Mouse (Mus musculus) megakaryocyte progenitor cell, adult 5-6 weeks (primary cell): Measurements from ENCODE around the gene Zdhhc24. TPM values are rescaled to one million over a fixed set of nuclear protein-coding genes. Genes with fewer than 3 reads are reported as not detected.
"Not testable (repeated sequence)": the region's sequence is repeated elsewhere in the genome, so short reads cannot be mapped to it uniquely, and the experiment has no call there.

ENCODE experiments used
- ATAC-seq: replicated peaks from 2 replicates; pipeline ENCODE4 v1.8.0; 2016; ENCODE audit warnings: mild to moderate bottlenecking, moderate TSS enrichment, inconsistent platforms; ENCODE audit not compliant: poor library complexity
- total RNA-seq, 2 experiments: library from RNA; stranded (forward) in 1 of 2; stranded (reverse) in 1 of 2; fragments of 157-497, 149-512 nt in 1 of 2; fragments of 200-1000 nt in 1 of 2; gene quantifications; 2 replicates each; pipeline versions ENCODE4 v1.2.3 to v1.2.4; 2015 to 2017

Gene Zdhhc24
- 6.8 TPM in 2 replicates for total RNA-seq (2015)
- total RNA-seq (2017) = 3.6 and 6.8 TPM in 2 replicates

DNA sequence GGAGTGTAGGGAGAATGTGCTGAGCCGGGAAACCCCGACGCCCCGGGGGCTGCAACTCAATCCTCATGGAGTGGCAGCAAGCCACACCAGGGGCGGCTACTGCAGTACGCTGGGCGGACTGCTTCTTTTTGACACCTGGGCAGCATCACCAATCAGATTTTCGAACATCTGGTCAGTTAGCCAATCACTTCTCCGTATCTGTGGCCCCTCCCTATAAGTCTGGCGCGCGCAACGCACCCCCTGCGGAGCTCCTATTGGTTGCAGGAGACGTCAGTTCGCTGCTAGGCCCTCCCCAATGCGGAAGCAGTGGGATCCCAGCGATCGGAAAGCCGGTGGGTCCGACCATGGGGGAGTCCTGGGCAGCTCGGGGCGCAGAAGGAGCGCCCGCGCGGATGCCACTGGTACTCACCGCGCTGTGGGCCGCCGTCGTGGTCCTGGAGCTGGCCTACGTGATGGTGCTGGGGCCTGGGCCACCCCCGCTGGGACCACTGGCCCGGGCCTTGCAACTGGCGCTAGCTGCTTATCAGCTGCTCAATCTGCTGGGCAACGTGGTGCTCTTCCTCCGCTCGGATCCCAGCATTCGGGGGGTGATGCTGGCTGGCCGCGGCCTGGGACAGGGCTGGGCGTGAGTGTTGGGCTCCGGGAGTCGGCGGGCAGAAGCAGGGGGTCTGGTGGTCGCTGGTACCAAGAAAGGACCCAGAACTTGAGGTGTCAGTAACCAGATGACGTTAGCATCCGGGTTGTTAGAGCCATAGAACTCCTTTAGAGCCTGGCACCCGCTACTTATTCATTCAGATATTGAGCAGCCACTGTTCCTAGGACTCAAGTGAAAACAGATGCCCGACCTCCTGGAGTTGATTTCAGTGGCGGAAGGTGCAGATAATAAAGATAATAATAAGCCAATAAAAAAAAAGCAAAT is at the start of gene Zdhhc24:
Zdhhc24 (plus strand) TSS at position 264 of the 919 bp plus-strand sequence.
- peak; percentile 98 for ATAC-seq

- no peak for ATAC-seq
Measured at GRCm38 (mm10) chr19:4829156-4829555, 49.3 kb upstream of the Zdhhc24 start.

DNA sequence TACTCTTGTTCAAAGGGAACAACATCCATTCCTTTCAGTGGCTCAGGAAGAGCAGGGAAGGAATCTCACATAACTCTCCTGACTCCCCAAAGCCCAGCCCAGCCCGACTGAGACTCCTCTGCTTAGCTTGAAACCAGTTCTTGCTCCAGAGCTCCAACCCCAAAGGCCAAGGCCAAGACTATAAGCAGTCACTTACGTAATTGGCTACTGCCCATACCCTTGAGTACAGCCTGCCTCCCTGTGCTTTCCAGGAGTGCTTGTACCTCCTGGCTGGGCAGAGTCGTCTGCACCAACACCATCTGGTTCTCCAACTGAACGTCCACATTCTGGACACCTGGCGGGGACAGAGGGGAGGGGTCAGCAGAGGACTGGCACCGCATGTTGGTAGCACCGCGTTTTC is 44.5 kb upstream of the Zdhhc24 start:
- no peak for ATAC-seq

GRCm38 (mm10) chr19:4836096-4836495 is 42.4 kb upstream of the Zdhhc24 start:
- no peak for ATAC-seq

DNA sequence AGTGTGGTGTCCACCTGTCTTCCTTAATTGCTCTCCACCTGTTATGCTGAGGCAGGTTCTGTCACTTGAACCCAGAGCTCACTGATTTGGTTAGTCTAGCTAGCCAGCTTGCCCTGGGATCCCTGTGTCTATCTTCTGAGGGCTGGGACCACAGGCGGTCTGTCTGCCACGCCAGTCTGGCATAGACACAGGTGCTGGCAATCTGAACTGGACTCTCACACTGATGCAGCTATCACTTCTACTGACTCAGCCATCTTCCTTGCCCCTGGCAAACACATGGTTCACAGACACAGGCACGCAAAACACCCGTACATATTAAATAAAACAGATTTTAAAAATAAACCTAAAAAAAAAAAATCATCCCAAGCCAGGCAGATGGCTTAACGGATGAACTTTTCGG is 41.4 kb upstream of the Zdhhc24 start:
- no peak for ATAC-seq

GRCm38 (mm10) chr19:4838526-4839140 is 39.8 kb upstream of the Zdhhc24 start:
- no peak for ATAC-seq

DNA sequence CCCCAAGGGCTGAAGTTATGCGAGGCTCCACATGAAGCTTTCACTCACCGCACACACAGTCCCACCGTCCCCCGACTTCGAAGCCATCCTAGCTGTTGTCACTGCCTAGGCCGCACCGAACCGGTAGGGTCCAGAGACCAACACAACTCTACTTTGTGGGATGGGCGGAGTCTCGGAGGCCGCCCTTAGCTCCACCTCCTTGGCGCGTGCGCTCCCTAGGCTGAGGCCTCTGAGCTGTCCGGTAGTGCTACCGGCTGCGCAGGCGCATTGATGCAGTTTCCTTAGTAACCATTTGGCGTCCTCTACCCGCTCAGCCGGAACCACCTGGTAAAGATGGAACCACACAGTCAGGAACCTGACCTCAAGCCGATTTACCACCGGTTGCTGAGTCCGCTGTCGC is 39.3 kb upstream of the Zdhhc24 start, which contains the start of the genes Ccs and Ccdc87:
Ccs (minus strand) TSS at position 184 of the 400 bp plus-strand sequence.
Ccdc87 (plus strand) TSS at position 218 of the 400 bp plus-strand sequence.
- peak; percentile 98 for ATAC-seq

DNA sequence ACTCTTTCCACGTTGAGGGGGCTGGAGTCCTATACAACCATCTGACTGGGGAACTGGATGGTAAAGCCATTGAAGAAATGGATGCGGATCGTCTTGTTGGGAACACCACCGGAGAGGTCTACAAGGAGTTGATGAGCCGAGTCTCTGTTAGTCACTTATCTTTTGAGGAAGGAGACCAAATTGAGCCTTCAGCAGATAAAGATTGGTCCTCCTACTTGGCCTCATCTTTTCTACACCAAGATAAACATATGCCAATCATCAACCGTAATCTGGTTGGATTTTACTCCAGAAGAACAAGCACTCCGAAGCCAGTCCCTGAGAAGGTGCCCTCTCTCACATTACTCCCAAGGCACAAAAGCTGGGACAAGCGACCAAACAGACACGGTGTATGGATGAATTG is 37.6 kb upstream of the Zdhhc24 start:
- ATAC-seq = no peak

GRCm38 (mm10) chr19:4842611-4843010 is 35.9 kb upstream of the Zdhhc24 start:
- ATAC-seq = no peak

DNA sequence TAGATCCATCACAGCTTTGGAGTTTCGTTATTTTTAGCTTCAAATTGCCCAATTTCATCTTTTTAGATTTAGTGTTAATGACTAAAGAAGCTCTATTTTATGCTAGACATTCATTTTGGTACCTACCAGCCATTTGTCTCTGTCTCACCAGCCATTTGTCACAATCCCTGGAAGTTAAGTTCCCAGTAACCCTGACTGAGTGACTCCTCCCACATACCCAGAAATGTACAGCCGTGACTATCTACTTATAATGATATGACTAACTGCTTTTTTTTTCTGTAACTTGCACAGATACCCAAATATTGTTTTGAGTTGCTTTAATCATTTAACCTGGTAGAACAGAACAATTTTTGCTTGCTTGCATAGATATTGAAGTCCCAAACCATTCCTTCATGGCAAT is 32.6 kb upstream of the Zdhhc24 start:
- ATAC-seq = no peak

- ATAC-seq = peak; percentile 83
Measured at GRCm38 (mm10) chr19:4847490-4847889, 31.0 kb upstream of the Zdhhc24 start.

DNA sequence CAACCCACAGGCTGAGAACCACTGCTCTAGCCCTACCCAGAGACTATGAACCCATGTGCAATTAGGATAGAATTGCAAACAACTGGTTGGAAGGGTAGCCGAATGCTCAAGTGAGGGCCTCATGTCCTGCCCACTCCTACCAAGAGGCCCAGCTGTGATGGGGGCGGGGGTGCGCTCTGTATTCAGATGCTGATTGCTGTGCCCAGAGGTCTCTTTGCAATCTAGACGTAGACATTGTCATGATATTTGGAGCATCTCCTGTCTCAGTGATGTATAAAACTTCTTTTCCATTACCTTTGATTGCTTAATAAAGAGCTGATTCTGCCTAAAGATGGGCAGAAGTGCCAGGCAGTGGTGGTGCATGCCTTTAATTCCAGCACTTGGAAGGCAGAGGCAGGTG is 28.7 kb upstream of the Zdhhc24 start:
- no peak for ATAC-seq

DNA sequence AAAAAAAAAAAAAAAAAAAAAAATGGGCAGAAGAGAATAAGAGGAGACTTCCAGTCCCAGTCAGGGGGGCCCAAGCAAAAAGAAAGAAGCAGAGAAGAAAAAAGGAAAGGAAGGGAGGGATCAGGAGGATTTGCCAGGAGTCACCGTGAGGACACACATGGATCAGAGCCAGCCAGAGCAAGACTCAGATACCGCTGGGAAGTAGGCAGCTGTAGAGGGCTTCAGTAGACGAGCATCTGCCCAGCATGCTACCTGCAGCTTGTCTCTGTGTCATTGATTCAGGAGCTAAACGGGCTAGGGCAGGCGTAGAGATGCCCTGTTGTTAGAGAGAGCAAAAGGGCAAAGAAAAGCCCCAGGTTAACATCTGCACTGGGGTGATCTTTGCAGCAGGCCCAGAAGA is 28.2 kb upstream of the Zdhhc24 start:
- no peak for ATAC-seq

GRCm38 (mm10) chr19:4854552-4855469 is 23.7 kb upstream of the Zdhhc24 start, which contains the start of gene Ctsf:
Gene Ctsf, plus strand, starts transcription at chr19:4855130.
- peak; percentile 54 for ATAC-seq

GRCm38 (mm10) chr19:4855470-4855820 is 23.0 kb upstream of the Zdhhc24 start:
- no peak for ATAC-seq

- ATAC-seq = no peak
Measured at GRCm38 (mm10) chr19:4855951-4856350, 22.5 kb upstream of the Zdhhc24 start.

DNA sequence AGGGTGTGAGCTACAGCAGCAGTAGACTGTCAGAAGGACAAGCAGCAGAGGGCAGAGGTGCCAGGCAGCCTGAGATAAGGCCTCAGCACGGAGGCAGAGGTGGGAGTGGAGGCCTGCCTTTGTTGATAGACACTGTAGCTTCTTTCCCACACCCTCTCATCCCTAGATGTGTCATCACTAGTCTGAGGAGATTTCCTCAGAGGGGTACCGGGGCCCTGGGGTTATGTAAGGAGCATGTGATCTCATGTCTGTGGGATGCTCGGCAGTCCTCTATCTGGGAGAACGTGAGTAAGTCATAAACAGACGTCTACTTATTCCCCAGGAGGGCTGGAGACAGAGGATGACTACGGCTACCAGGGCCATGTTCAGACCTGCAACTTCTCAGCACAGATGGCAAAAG is 19.4 kb upstream of the Zdhhc24 start:
- peak; percentile 96 for ATAC-seq

- ATAC-seq = no peak
Measured at GRCm38 (mm10) chr19:4863048-4863447, 15.4 kb upstream of the Zdhhc24 start.

DNA sequence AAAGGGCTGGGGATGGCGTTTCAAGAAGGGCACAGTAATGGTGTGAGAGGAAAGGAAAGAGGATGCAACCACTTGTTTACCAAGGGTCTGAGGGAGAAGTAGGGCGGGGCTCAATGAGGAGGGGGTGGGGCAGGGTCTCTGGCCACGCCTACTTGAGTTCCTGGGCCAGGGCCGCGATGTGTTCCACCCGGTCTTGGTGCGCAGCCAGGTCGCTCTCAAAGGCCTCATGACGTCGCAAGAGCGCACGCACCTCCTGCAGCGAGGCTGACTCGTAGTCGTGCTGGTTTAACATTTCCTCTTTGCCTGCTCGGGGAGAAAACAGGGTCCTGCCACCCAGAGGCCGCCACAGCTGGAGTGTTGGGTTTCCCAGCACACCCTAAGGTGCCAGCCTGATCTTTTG is 13.3 kb upstream of the Zdhhc24 start:
- ATAC-seq = peak; percentile 63

DNA sequence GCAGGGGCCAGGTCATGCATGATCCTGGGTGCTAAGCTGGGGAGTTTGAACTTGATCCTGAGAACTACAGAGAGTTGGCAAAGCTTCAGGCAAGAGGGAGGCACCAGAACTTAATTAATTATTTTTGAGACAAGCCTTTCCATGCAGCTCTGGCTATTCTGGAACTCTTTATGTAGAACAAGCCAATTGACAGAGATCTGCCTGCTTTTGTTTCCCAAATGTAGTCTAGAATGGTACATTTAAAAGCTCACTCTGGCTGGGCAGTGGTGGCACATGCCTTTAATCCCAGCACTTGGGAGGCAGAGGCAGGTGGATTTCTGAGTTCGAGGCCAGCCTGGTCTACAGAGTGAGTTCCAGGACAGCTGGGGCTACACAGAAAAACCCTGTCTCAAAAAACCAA is 3.9 kb upstream of the Zdhhc24 start:
- ATAC-seq = not testable (repeated sequence)

- ATAC-seq = no peak
Measured at GRCm38 (mm10) chr19:4876241-4876640, 2.2 kb upstream of the Zdhhc24 start.
